Mouse (Mus musculus): ENCODE data around the gene Ptpn6. TPM values are rescaled to one million over a fixed set of nuclear protein-coding genes. Genes with fewer than 3 reads are reported as not detected.

Ptpn6 gene
- polyA plus RNA-seq, 2 experiments, result 17.9 to 26.6 TPM

- H3K27ac ChIP-seq, result no peak overlapping the region
- no peak overlapping the region for H3K4me2 ChIP-seq (ENCODE audit: low read depth)
- no peaks in the 10 kb centered on the region for H3K36me3 ChIP-seq (replicated peaks; ENCODE audit: control insufficient read depth, insufficient read depth, low read depth)
- H3K9me3 ChIP-seq (ENCODE audit: control insufficient read depth, low read length), result no peaks in the 10 kb centered on the region
- TF ChIP-seq EP300 (IDR thresholded peaks at IDR 0.05; ENCODE audit: low read depth) (no peak), CTCF (IDR thresholded peaks at IDR 0.05; ENCODE audit: low read depth) (no peak)
- H3K27me3 ChIP-seq (ENCODE audit: control insufficient read depth, insufficient read depth, low read length), result no peaks in the 10 kb centered on the region
- ATAC-seq (ENCODE audit: insufficient read depth), result no peak
- H3K4me1 ChIP-seq (replicated peaks; ENCODE audit: control insufficient read depth in 2 of 2, insufficient read depth in 2 of 2, low read length in 1 of 2), result peaks cover 14 to 24% of the 10 kb centered on the region in 2 experiments
- no peak for DNase-seq (ENCODE audit: low read depth in 3 of 3, low spot score in 3 of 3)
- no peak overlapping the region for H3K4me3 ChIP-seq (ENCODE audit: insufficient read depth in 1 of 2, low read depth in 2 of 2, low read length in 2 of 2)
- WGBS (ENCODE audit: insufficient replicate concordance), result 72% methylated on average over 8 of the region's 8 CpGs
- H3K9ac ChIP-seq (replicated peaks), result no peak overlapping the region
These were observed 5.1 kb upstream of the Ptpn6 start for GRCm38 (mm10) chr6:124743647-124744046.

DNA sequence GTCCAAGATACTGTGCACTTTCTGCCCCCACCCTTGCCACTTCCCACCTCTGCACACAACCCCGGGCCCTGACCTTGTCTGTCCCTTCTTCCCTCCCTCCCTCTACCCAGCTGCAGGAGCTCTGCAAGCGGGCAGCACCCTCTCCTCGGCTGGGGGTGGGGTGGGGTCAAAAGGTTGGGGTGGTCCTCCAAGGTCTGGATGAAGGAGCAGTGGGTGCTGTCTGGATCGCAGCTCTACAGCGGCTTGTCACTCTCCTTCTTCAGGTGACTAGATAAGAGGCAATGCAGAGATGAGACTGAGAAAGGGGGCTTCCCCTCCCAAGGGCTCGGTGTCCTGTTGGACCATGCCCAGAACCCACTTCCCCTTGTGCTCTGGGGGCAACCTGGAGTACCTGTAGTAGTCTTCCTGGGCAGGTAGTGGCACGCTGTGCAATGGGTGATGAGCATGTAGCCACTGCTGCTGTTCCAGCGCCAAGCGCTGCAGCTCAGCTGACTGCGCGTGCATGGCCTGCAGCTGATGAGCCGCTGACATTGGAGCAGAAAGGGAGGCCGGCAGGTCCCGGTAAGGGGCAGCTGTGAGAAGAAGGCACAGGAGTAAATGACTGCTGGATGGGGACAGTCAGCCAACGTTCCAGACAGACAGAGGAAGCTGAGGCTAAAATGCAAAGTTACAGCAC, 4.5 kb upstream of the Ptpn6 start:
- Histone ChIP-seq H3K4me2 (ENCODE audit: low read depth) (no peak overlapping the region), H3K27me3 (ENCODE audit: control insufficient read depth, insufficient read depth, low read length) (no peaks in the 10 kb centered on the region), H3K27ac (no peak overlapping the region), H3K36me3 (replicated peaks; ENCODE audit: control insufficient read depth, insufficient read depth, low read depth) (no peaks in the 10 kb centered on the region), H3K4me3 (ENCODE audit: insufficient read depth in 1 of 2, low read depth in 2 of 2, low read length in 2 of 2) (no peak overlapping the region), H3K9me3 (ENCODE audit: control insufficient read depth, low read length) (no peaks in the 10 kb centered on the region), H3K4me1 (replicated peaks; ENCODE audit: control insufficient read depth in 2 of 2, insufficient read depth in 2 of 2, low read length in 1 of 2) (peaks cover 14 to 26% of the 10 kb centered on the region in 2 experiments), H3K9ac (replicated peaks) (no peak overlapping the region)
- no peak for ATAC-seq (ENCODE audit: insufficient read depth)
- WGBS (ENCODE audit: insufficient replicate concordance), result 84% methylated on average over 15 of the region's 15 CpGs
- no peak for DNase-seq (ENCODE audit: low read depth in 3 of 3, low spot score in 3 of 3)
- TF ChIP-seq EP300 (IDR thresholded peaks at IDR 0.05; ENCODE audit: low read depth) (no peak), CTCF (IDR thresholded peaks at IDR 0.05; ENCODE audit: low read depth) (no peak)

GRCm38 (mm10) chr6:124741842-124742241, 3.3 kb upstream of the Ptpn6 start:
- peak overlapping the region; percentile 91 for H3K27ac ChIP-seq
- H3K9me3 ChIP-seq (ENCODE audit: control insufficient read depth, low read length), result no peaks in the 10 kb centered on the region
- peaks cover 14 to 27% of the 10 kb centered on the region in 2 experiments for H3K4me1 ChIP-seq (replicated peaks; ENCODE audit: control insufficient read depth in 2 of 2, insufficient read depth in 2 of 2, low read length in 1 of 2)
- WGBS (ENCODE audit: insufficient replicate concordance), result 79% methylated on average over 3 of the region's 3 CpGs
- ATAC-seq (ENCODE audit: insufficient read depth) (no peak), DNase-seq (ENCODE audit: low read depth in 3 of 3, low spot score in 3 of 3) (no peak)
- H3K9ac ChIP-seq (replicated peaks), result peak overlapping the region; percentile 76
- no peak for TF ChIP-seq EP300 (IDR thresholded peaks at IDR 0.05; ENCODE audit: low read depth)
- no peak for TF ChIP-seq CTCF (IDR thresholded peaks at IDR 0.05; ENCODE audit: low read depth)
- H3K4me3 ChIP-seq (ENCODE audit: insufficient read depth in 1 of 2, low read depth in 2 of 2, low read length in 2 of 2), result peak overlapping the region; percentile 62 to 67; a peak in 3 of 4 replicates
- H3K36me3 ChIP-seq (replicated peaks; ENCODE audit: control insufficient read depth, insufficient read depth, low read depth), result no peaks in the 10 kb centered on the region
- peak overlapping the region; percentile 92 for H3K4me2 ChIP-seq (ENCODE audit: low read depth)
- H3K27me3 ChIP-seq (ENCODE audit: control insufficient read depth, insufficient read depth, low read length), result no peaks in the 10 kb centered on the region

GRCm38 (mm10) chr6:124740888-124741761, 2.6 kb upstream of the Ptpn6 start, which contains the start of gene Grcc10:
Grcc10 (minus strand) TSS chr6:124741374.
- peak; percentile 87 to 90 (median 90) for DNase-seq (ENCODE audit: low read depth in 3 of 3, low spot score in 3 of 3)
- peak; percentile 80 for ATAC-seq (ENCODE audit: insufficient read depth)
- Histone ChIP-seq H3K9ac (replicated peaks) (peak within 1 kb of the TSS; percentile 76), H3K4me3 (ENCODE audit: insufficient read depth in 1 of 2, low read depth in 2 of 2, low read length in 2 of 2) (peak within 1 kb of the TSS; percentile 62 to 71), H3K27ac (peak within 1 kb of the TSS; percentile 91), H3K4me2 (ENCODE audit: low read depth) (peak within 1 kb of the TSS; percentile 92), H3K27me3 (ENCODE audit: control insufficient read depth, insufficient read depth, low read length) (no peaks in the 10 kb centered on the region), H3K9me3 (ENCODE audit: control insufficient read depth, low read length) (no peaks in the 10 kb centered on the region), H3K4me1 (replicated peaks; ENCODE audit: control insufficient read depth in 2 of 2, insufficient read depth in 2 of 2, low read length in 1 of 2) (peaks cover 14 to 22% of the 10 kb centered on the region in 2 experiments), H3K36me3 (replicated peaks; ENCODE audit: control insufficient read depth, insufficient read depth, low read depth) (no peaks in the 10 kb centered on the region)
- whole genome bisulfite sequencing (ENCODE audit: insufficient replicate concordance), result under 1% methylated on average over 41 of the region's 41 CpGs
- TF ChIP-seq CTCF (IDR thresholded peaks at IDR 0.05; ENCODE audit: low read depth), result no peak
- TF ChIP-seq EP300 (IDR thresholded peaks at IDR 0.05; ENCODE audit: low read depth), result peak; percentile 67

All from liver, embryonic 14.5 days (tissue).